Mouse (Mus musculus): Measurements from ENCODE around the gene Jund.

Jund gene

DNA sequence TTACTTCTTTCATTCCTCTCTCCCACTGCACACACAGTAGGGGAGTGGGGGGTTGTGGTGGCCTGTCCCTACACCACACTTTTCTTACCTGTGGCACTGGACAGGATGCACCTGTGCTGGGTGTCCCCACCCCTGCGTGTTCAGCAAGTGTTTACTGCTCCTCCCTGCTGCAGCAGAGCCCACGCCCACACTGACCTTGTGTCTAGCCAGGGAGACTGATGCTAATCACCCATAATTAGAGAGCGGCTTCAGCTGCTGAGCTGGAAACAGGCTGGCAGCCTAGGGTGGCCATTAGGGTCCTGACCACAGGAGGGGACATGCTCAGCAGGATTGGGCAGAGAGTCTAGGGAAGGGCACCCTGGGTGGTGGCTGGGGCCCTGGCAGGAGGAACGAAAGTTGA is 24.0 kb upstream of the Jund start:
- DNase-seq (ENCODE audit: low read depth, low spot score): no peak

DNA sequence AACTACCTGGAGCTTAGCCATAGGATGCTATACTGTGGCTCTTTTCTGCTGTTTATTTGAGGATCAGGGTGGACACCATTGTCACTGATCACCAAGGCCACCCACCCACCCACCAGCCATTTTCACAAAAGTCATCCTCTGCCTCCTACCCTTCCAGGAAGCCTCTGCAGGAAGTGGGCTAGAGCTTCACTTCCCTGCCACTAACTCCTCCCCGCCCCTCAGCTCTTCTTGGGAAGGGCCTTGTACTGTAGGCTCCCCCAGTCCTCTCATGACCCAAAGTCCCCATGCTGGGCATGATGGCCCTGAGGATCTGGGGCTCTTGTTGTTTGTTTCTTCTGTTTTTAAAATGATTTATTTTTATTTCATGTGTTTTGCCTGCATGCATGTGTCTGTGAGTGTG is 23.4 kb upstream of the Jund start:
- DNase-seq (ENCODE audit: low read depth, low spot score): no peak

DNA sequence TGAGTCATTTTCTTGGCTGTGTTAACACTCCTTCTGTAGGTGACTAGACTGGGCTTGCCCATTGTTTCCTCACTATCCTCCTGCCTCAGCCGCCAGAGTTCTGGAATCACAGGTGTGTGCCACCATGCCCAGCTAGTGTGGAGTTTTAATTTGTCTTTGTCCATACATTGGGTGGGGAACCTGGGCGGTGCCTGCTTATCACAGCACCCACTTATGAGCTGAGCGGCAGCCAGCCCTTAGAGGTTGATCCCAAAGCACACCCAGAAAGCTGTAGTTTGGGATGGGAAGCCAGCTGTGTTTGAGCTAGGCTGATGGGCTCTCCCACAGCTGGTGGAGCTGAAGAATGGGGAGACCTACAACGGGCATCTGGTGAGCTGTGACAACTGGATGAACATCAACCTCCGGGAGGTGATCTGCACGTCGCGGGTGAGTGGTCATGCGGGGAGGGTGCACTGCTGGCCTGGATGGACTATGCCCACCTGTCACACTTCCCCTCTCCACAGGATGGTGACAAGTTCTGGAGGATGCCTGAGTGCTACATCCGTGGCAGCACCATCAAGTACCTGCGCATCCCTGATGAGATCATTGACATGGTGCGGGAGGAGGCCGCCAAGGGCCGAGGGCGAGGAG is 21.2 kb upstream of the Jund start:
- DNase-seq (ENCODE audit: low read depth, low spot score): no peak

DNA sequence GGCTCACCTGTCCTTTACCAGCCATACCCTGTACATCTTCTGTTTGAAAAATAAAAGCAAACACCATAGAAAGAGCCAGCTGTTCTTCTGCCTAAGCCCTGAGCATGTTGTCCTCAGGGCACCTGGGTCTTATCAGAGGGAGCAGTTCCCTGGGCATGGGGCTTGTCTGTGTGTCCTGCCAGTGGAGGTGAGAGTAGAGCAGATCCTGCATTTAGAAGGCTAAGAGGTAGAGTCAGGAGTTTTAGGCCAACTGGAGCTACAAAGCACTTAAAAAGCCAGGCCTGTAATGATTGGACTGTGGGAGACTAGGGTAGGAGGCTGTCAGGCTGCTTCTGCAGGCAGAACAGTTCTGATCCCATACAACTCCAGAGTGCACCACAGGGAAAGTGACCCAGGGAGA is 20.1 kb upstream of the Jund start:
- DNase-seq (ENCODE audit: low read depth, low spot score): no peak

DNA sequence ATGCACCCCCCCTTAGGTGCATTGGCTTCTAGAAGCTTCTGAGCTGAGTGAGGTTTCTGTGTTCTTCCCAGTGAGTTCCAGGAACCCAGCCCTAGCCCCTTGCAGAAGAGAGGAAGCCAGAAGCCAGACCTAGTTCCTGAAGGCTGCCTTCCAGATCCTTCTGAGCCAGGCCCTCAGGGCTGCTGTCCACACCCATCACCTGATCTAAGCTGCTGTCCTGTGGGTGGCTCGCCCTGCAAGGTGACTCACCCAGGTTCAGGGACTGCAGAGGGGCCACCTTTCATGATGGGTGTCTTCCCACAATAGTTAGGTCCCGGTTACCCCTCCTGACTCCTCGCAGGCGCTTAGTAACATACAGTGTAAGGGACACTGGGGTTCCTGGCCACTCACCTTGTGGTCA is 19.3 kb upstream of the Jund start:
- no peak for DNase-seq (ENCODE audit: low read depth, low spot score)

DNA sequence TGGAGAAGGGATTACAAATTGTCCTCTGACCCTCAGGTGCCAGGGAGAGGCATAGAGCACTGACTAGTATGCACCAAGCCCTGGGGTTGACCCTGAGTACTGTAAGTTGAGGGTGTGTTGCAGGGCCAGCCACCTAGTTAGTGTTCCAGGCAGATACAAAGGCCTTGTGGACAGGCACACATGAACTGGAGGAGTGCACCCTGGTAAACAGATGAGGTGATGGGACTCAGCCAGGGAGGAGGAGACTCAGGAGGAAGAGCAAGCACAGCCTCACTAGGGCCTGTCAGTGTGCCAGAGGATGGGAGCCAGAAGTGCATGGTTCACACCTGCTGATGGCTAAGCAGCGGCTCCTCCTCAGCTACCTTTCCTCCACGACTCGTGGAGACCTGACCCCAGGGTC is 18.7 kb upstream of the Jund start:
- no peak for DNase-seq (ENCODE audit: low read depth, low spot score)

DNA sequence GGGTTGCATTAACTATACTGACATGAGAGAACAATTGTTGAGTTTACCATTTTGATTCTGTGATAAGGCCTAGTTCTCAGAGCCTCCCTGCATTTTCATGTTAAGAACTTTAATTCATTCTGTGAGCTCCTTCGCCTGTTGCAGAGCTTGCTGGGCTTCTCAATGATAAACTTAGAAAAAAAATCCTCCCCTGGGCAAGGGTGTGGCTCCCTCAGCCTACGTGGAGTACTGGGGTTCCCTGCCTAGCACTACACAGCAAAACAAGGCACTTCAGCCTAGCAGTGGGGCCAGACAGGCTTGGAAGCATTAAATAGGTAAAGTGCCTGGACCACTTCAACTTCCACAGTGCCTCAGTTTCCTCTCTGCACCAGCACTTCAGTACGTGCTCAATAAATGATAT is 17.3 kb upstream of the Jund start:
- no peak for DNase-seq (ENCODE audit: low read depth, low spot score)

DNA sequence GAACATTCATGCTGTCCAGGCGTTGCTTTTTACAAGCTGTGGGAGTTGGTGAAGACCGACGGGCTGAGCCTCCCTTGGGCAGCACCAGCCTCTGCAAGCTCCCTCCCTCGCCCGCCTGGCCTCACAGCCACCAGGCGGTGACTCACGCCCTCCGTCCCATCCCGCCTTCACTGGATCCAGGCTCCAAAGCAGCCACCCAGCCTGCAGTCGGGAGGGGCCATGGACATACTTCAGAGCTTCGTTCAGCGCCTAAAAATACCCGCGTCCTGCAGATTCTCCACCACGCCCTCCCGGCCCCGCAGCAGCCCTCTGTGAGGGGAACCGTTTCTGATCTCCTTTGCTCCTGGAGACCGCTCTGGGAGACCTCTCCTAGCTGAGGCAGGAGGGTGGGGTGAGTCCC is 16.6 kb upstream of the Jund start:
- DNase-seq (ENCODE audit: low read depth, low spot score): no peak

DNA sequence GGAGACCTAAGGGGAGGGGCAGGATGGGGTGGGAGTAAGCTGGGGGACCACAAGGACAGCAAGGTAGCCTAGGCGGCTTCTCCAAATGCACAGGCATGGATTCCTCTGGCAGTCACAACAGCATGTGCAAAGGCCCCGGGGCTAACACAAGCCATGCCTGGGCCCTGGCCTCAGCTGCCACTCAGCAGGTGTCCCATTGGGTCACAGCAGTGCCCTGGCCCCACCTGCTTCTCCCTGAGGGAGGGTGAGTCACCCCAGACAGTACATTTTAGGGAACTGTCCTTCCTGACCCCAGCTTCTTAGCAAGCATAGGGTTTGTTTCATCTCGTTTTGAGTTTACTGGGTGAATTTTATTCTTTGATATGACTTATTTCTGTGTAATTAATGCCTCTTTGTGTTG is 16.1 kb upstream of the Jund start:
- no peak for DNase-seq (ENCODE audit: low read depth, low spot score)

DNA sequence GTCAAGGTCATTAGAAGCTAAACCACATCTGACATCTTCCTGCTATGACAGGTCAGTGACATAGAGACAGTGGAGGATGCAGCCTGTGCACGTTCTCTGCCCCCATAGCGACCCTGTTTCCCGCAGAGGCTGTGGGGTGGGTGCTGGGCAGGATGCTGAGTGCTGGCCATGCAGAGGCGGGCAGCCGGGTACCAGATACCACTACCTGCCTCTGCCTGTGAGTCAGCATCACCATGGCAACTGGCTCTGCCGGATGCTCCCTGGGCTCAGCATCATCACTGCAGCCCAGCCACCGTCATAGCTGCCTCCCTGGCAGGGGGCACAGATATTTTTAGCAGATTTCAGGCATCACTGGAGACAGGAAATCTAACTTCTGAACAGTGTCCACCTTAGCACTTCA is 14.5 kb upstream of the Jund start:
- peak; percentile 84 for DNase-seq (ENCODE audit: low read depth, low spot score)

DNA sequence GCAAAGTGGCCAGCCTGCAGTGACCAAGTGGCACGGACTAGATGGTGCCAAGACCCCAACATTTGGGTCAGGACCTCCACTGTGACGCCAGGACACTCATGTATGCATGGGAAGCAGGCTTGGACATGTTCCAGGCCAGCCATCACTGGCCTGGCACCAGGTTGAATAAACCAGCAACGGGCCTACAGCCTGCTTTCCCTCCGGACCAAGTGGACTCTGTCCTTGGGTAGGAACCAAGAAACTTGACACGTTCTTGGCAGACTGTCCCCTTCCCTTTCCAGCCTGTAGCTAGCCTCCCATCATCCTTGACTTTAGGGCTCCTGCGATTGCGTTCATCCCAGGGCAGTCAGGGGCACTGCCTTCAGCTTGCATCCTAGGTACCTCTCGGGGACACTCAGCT is 11.2 kb upstream of the Jund start:
- no peak for DNase-seq (ENCODE audit: low read depth, low spot score)

DNA sequence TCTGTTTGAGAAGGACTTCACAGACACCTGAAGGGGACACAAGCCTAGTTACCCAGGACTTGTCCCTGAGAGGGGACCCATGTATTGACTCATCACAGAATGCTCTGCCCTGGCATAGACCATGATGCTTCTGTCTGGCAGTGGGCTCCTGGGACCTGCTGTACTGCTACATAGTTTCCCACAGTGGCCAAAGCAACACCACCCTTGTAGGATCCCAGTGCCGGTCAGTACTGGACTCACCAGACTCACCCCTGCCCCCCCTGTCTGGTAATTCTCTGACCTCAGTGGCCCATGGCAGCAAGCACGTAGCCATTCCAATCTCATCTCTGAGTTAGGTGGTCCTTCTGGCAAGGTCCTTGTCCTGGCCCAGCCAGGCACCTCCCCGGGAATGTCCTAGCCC is 10.6 kb upstream of the Jund start:
- no peak for DNase-seq (ENCODE audit: low read depth, low spot score)

DNA sequence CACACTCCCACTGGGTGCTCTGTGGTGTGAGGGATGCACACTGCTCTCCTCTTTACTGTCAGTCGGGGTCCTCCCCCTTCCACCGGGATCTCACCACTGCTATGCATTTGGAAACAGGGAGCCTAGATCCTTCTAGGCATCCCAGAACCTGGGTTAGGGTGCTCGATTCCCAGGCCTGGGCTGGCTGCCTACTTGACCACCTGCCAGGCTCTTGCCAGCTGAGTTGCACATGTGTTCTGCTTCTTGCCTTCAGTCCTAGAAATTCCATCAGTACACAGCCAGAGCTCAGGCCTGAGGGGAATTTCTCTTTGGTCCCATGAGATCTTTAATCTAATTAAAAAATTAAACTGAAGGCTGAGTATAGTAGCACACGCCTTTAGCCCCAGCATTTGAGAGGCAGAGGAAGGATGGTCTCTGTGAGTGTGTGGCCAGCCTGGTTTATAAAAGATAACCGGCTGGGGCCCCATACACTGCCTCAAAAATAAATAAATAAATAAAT is 8.8 kb upstream of the Jund start:
- no peak for DNase-seq (ENCODE audit: low read depth, low spot score)

DNA sequence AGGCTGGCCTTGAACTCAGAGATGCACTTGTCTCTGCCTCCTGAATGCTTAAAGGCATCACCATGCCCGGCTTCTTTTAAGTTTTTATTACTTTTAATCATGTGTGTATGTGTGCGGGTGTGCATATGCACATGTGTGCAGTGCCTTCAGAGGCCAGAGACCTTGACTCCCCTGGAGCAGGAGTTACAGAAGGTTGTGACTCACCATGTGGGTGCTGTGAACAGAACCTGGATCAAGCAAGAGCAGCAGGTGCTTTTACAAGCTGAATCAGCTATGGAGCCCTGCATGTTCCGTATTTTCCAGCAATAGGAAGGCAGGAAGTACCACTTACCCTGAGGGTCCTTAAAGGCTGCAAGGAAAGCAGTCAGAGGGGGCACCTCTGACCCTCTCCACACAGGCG is 7.5 kb upstream of the Jund start:
- no peak for DNase-seq (ENCODE audit: low read depth, low spot score)

DNA sequence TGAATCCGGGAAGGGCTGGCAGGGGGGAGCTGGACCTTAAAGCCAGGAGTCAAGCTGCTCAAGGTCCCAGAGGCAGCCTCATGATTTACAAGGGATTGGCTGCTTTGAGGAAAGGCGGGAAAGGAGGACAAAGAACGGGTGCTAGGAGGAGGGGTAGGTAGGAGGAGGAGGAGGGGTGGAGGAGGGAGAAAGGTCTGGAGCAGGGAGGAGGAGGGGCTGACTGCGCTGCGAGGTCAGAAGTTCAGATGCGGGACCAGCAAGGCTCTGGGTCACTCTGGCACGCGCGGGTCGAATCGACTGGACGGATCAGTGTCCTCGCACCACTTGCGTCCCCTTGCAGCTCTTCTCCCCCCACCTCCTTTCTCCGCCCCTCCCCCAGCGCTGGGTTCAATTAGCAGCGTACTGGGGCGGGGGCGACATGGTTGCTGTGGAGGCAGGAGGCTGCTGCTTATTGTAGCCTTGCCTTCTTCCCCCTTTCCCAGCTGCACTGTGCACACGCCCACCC is 7.0 kb upstream of the Jund start:
- DNase-seq (ENCODE audit: low read depth, low spot score): no peak

DNA sequence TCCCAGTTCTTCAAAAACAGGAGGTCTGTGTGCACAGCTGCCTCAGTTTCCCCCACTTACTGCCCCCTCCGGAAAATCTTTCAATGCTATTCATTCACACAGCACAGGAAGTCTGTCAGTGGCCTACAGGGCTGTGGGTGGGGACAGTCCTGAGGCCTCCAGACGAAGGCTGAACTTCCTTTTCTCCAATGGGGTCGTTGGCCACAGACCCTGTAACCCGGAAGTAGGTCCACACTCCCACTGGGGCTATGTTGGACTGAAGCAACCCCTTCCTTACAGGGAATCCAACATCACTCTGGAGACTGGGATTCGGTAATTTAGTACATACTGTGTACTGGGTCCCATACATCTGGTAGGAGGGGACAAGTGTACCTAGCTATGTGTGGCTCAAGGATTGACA is 5.1 kb upstream of the Jund start:
- no peak for DNase-seq (ENCODE audit: low read depth, low spot score)

DNA sequence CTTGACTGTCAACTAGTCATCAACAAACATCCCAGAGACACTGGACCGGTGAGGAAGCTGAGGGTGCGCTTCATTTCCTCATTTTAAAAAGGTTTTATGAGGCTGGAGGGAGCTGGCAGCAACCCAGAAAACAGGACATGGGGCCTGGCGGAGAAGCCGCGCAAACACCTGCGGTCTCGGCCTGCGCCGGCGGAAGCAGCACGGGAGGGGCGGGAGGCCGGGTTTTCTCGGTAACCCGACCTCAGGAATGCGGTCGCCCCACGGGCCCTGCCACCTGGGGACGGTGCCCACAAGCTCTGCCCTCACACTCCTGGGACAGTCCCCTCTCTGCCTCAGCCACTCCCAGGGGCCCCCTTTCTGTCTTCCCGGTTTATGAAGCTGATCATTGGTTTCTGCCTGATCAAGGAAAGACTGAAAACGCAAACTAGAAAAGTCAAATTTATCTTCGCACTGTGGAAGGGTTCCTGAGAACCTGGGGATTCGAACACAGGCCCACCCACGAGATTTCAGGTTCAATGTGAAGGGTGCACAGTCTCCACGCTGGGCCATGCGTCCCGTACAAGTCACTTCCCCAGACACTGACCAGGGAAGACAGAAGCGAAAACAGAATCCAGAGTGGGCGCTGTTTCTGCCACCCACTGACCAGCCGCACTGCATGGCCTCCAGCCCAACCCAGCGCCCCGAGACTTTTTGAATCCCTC is 3.3 kb upstream of the Jund start:
- DNase-seq (ENCODE audit: low read depth, low spot score): no peak

DNA sequence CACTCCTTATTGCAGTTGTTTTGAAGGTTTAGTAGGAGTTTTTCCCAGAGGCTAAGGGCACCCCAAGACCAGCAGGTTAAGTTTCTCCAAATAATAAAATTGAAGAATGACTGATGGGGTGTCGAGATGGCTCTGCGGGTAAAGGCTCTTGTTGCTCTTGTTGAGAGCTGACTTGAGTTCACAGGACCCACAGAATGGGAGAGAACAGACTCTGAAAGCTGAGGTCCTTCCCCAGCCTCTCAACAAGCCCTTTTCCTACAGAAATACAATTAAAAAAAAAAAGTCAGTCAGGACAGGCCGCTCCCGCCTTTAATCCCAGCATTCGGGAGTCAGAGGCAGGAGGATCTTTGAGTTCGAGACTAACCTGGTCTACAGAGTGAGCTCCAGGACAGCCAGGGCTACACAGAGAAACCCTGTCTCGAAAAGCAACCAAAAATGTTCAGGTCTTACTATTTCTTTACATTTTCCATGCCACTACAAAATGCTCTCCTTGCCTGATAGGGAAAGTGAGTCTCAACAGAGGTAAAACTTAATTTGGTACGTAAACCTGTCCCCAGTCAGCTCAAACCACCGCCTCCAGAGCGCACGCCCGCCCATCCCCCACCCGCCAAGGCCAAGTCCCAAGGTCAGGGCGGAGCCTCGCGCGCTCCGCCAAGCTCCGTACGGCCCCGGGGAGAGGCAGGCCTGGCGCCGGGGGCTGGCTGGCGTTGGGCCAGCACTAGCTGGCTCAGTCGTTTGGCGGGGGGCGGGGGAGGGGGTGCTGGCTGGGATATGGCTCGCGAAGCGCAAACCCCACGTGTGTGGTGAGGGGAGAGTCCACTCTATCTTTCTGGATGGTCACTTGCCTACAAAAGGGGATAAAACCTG is 2.5 kb upstream of the Jund start:
- no peak for DNase-seq (ENCODE audit: low read depth, low spot score)

DNA sequence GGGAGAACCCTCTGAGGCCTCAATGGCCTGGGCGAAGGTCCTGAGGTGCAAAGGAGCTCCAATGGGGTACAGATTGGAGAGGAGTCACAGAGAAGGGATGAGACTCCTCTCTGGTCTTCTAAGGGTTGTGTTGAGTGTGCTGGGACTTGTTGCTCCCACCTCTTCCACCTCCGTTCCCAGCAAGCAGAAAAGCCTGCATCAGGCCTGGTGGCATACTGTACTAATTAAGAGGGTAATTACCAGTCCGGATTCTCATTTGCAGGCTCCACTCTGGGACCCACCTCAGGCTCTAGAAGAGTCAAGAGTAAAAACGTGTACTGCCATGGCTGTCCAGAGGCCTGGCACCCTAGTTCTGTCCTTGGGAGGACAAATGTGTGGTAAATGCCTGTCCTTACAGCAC is 1.8 kb upstream of the Jund start:
- no peak for DNase-seq (ENCODE audit: low read depth, low spot score)

DNA sequence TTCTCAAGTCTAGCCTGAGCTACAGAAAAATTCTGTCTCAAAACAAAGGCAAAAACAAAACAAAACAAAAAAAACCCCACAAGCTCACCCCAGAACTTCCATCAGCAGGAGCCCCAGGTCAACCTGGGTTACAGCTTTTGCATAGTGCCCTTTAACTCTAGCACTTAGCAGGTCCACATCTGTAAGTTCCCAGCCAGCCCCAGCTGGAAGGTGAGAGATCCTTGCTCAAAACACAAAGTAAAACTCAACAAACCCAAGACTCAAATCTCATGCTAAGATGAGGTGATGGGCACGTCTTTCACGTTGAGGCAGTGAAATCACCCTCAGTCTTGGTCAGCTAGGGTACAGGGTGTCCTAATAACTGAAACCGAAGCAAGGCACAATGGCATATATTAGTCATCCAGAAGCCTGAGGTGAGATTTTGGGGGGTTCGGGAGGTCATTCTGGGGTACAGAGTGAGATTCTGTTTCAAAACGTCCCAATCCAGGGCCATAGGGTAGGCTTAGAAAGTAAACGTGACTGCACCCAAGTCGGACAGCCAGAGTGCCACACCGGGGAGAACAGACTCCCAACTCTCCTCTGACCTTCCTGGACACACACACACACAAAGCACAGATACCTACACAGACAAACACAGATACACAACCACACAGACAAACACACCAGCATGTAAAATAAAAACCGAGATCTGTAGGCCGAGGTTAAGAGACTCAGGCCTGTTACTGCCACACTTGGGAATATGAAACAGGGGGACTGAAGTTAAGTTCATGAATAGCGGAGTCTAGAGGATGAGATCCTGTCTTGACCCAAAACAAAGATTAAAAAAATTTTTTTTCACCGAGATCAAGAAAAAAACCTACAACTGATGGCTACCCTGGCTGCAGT is 1.1 kb upstream of the Jund start:
- no peak for DNase-seq (ENCODE audit: low read depth, low spot score)

DNA sequence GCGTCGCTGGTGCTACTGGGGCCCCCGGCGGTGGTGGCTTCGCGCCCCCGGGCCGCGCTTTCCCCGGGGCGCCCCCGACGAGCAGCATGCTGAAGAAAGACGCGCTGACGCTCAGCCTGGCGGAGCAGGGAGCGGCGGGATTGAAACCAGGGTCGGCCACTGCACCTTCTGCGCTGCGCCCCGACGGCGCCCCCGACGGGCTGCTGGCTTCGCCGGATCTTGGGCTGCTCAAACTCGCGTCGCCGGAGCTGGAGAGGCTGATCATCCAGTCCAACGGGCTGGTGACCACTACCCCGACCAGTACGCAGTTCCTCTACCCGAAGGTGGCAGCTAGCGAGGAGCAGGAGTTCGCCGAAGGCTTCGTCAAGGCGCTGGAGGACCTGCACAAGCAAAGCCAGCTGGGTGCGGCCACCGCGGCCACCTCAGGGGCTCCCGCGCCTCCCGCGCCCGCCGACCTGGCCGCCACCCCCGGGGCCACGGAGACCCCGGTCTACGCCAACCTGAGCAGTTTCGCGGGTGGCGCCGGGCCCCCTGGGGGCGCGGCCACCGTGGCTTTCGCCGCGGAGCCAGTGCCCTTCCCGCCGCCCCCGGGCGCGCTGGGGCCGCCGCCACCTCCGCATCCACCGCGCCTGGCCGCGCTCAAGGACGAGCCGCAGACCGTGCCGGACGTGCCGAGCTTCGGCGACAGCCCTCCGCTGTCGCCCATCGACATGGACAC is 526 bp downstream of the Jund start:
- DNase-seq (ENCODE audit: low read depth, low spot score): no peak
